Mouse (Mus musculus): ENCODE measurements at regions not wholly inside any gene's neighbourhood (a gene's known extent, or its start where the extent isn't known, plus 50 kb on each side); places are given as distances from the start of the nearest gene placed in this dataset.
"Not testable (repeated sequence)": the region's sequence is repeated elsewhere in the genome, so short reads cannot be mapped to it uniquely, and the experiment has no call there.

DNA sequence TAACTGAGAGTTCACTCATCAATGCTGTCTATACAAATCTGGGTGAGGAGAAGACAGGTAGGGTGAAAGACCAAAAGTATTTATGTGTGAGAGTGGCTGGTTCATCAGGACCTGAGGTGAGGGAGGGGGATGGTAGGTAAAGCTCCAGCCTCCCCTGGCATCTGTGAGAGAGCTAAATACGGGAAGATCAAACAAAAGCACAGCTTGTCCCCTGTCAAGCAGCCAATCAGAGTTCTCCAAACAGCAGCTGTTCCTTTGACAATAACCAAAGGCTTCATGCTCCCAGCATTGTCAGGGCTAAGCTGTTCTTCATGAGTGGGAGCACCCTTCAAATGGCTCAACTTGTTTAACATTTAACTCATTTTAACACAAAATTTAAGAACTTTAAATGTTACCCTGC is 160.1 kb upstream of the Map1b start:
- ATAC-seq (replicated peaks in 1 of 2; ENCODE audit: insufficient read depth in 1 of 2, low FRiP score in 2 of 2, low TSS enrichment in 1 of 2, low read depth in 1 of 2, poor library complexity in 2 of 2, severe bottlenecking in 2 of 2) = no peak

DNA sequence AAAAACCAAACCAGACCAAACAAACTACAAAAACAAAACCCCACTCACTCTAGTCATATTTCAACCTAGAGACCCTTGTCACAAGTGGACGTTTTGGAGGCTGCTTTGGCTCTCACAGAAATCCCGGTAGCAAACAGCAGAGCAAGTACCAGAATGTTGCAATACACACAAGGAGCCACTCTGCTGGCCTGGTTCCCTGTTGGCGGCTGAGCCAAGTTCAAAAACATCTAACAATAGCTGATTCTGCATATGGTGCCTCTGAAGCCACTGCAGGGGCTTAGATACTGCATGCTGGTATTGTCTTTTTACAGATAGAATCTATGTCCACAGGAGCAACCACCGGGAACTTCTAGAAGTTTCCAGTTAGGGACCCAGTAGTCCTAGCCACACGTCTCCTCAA is 159.6 kb upstream of the Map1b start:
- ATAC-seq (replicated peaks in 1 of 2; ENCODE audit: insufficient read depth in 1 of 2, low FRiP score in 2 of 2, low TSS enrichment in 1 of 2, low read depth in 1 of 2, poor library complexity in 2 of 2, severe bottlenecking in 2 of 2) = no peak

DNA sequence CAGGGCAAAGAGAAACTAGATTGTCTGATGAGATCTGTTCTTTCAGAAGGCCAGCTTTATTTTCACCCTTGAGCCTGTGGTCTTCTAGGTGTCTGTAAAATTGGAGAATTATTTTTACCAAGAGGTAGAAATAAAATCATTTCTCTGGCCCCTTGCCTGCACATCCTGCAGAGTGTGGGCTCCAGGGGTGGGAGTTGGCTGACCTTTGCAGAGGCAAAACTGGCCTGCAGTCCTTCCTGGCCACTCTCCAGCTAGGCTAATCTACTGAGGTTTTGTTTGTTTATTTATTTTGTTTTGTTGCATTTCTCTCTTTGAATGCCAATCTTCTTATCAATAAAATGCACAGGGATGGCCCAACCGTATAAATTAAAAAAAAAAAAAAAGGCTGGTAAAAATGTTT is 156.4 kb upstream of the Map1b start:
- ATAC-seq (replicated peaks in 1 of 2; ENCODE audit: insufficient read depth in 1 of 2, low FRiP score in 2 of 2, low TSS enrichment in 1 of 2, low read depth in 1 of 2, poor library complexity in 2 of 2, severe bottlenecking in 2 of 2) = no peak

DNA sequence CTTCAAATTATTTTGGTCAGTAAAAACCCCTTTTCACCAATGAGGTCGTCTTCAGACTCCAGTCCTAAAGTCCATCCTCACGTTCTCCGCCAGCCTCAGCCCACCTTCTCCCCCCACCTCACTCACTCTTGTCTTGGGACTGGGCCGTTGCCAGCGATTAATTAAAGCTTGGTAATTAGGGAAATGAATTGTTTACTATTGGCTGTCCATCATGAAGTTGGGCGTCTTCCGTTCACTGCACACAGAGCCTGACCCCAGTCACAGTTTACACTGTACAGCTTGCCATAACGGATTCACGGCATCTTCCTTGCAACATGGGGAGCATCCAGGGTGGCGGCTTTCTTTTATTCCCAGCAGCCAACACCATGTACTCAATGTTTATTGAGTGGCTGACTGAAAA is 155.4 kb upstream of the Map1b start:
- no peak for ATAC-seq (replicated peaks in 1 of 2; ENCODE audit: insufficient read depth in 1 of 2, low FRiP score in 2 of 2, low TSS enrichment in 1 of 2, low read depth in 1 of 2, poor library complexity in 2 of 2, severe bottlenecking in 2 of 2)

DNA sequence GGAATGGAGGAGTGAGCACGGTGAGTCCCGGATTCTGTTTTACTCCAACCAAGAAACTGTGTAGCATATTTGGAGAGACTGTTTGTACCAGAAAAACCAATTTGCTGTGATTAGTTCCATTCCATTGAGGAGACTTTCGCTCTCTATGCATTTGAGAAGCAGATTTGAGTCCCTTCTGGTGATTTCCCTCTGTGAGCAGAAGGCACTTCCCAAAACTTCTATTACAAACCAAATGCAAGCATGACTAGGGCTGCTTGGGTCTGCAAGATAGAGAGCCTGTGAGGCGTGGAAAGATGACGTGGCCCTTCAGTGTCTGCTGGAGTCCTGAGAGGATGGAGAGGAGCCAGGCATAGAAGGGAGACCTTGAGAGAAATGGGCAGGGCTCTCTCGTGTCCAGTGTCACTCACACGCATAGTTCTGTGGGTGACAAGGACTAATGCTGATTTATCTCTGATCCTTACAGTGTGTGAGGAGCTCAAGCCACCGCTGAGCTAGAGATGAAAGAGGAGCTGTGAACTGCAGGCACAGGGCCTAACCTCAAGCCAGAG is 153.7 kb upstream of the Map1b start:
- no peak for ATAC-seq (replicated peaks in 1 of 2; ENCODE audit: insufficient read depth in 1 of 2, low FRiP score in 2 of 2, low TSS enrichment in 1 of 2, low read depth in 1 of 2, poor library complexity in 2 of 2, severe bottlenecking in 2 of 2)

DNA sequence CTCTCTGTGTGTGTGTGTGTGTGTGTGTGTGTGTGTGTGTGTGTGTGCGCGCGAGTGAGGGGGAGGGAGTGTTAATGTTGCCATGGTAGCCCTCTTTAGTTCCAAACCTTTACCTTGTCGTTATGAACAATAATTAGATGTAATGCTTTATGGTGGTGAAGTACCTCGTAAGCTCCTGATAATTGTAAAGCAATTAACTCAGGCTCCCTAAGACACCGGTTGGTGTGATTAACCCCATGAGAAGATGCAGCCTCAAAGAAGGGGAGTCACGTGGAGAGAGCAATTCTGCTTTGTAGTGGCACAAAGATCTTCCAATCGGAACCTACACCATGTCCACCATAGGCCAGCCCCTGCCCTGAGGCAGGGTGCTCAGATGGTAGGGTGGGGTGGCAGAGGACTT is 152.3 kb upstream of the Map1b start:
- ATAC-seq (replicated peaks in 1 of 2; ENCODE audit: insufficient read depth in 1 of 2, low FRiP score in 2 of 2, low TSS enrichment in 1 of 2, low read depth in 1 of 2, poor library complexity in 2 of 2, severe bottlenecking in 2 of 2) = no peak

DNA sequence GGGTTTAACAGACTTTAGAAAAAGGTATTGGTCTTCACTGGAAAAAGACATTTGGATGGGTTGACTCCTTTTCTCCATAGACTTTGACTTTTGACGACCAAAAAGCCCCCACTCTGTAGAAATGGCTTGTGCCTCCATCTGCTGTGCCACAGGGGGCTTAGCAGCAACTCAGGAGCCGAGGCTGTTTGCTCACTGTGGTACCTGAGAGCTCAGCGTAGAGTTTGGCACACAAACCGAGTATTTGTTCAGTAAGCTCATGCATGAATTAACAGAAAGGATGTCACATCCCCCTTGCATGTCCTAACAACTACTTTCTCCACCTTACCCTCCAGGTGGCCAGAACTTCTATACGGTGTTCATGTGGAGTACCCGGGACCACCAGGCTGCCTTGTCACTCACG is 149.7 kb upstream of the Map1b start:
- no peak for ATAC-seq (replicated peaks in 1 of 2; ENCODE audit: insufficient read depth in 1 of 2, low FRiP score in 2 of 2, low TSS enrichment in 1 of 2, low read depth in 1 of 2, poor library complexity in 2 of 2, severe bottlenecking in 2 of 2)

DNA sequence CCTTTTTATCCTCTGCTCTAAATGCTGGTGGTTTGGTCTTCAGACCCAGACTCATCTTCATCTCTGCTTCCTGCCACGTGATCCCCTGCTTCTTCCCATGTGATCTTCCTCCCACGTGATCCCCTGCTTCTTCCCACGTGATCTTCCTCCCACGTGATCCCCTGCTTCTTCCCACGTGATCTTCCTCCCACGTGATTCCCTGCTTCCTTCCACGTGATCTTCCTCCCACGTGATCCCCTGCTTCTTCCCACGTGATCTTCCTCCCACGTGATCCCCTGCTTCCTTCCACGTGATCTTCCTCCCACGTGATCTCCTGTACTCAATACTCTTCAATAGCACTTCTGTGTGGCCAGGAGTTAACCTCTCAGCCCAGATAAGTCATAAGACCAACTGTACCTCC is 147.1 kb upstream of the Map1b start:
- not testable (repeated sequence) for ATAC-seq (replicated peaks in 1 of 2; ENCODE audit: insufficient read depth in 1 of 2, low FRiP score in 2 of 2, low TSS enrichment in 1 of 2, low read depth in 1 of 2, poor library complexity in 2 of 2, severe bottlenecking in 2 of 2)

DNA sequence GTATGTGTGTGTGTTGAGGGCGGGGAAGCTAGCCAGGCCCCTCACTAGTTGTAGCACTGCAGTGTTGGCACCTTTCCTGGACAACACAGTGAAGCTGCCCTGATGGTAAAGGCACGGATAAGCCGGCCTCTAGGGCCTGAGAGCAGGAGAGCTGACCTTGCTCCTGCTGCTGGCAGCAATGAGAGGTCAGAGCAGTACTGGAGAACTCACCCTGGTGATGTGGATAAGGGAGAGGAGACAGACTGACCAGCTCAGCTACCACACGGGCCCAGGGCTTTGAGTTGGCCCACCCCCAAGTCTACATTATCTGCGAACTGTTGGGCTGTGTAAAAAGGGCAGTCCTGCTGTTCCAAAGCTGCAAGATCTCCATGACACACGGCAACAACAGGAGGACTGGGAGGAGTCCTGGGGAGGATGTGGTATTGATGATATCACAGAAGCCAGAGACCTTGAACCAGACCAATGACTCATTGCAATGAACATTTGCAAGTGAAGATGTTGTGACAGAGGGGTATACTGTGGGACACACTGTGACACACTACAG is 131.4 kb upstream of the Map1b start:
- no peak for ATAC-seq (replicated peaks in 1 of 2; ENCODE audit: insufficient read depth in 1 of 2, low FRiP score in 2 of 2, low TSS enrichment in 1 of 2, low read depth in 1 of 2, poor library complexity in 2 of 2, severe bottlenecking in 2 of 2)

DNA sequence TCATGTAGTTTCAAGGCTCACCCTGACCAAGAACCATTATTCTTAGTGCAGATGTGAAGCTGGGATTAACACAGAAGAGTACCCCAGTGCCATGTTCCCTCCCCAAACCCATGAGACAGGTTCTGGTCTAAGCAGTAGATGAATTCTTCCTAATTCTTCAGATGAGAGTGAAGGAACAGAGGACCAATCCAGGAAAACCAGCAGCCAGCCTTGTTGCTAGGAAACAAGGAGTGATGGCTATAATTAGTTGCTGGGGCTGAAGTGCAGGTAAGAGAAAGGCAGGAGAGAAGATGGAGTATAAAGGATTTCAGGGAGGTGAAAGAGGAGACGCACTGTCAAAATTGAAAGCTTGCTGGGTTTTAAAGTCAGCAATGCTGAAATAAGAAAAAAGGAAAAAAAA is 128.4 kb upstream of the Map1b start:
- no peak for ATAC-seq (replicated peaks in 1 of 2; ENCODE audit: insufficient read depth in 1 of 2, low FRiP score in 2 of 2, low TSS enrichment in 1 of 2, low read depth in 1 of 2, poor library complexity in 2 of 2, severe bottlenecking in 2 of 2)

DNA sequence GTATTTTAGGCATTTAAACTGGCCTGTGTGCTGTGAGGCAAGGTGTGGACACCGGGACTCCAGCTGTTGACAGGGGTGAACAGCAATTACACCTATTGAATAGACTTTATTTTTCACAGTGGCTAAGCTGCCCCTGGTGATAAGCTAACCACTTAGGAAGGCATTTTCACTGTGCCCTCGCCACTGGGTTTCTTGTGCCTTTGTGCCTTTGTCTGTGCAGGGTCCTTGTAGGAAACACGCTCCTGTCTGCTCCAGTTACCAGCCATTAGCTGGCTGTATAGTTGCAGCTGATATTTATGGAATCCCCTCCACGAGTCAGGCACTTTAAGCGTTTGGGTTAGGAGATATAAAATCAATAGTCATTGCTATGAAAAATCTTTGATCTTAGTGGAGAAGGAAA is 126.5 kb upstream of the Map1b start:
- ATAC-seq (replicated peaks in 1 of 2; ENCODE audit: insufficient read depth in 1 of 2, low FRiP score in 2 of 2, low TSS enrichment in 1 of 2, low read depth in 1 of 2, poor library complexity in 2 of 2, severe bottlenecking in 2 of 2) = no peak

DNA sequence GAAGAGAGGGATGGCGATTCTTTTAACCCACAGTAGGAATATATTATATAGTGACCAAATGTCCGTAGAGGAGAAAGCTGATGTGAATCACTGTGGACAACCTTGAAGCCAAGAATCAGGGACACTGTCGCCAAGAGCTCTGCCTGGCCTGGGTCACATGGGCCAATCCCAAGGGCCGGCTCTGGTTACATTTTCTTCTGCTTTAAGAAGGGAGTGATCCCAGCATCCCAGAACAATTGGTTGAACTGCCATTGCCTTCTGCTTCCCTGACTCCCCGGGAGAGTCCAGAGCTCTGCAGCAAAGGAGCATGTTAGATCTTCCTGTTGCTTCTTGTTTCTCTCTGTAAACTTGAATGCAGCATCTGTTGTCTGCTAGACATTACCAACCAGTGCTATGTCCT is 126.0 kb upstream of the Map1b start:
- no peak for ATAC-seq (replicated peaks in 1 of 2; ENCODE audit: insufficient read depth in 1 of 2, low FRiP score in 2 of 2, low TSS enrichment in 1 of 2, low read depth in 1 of 2, poor library complexity in 2 of 2, severe bottlenecking in 2 of 2)

DNA sequence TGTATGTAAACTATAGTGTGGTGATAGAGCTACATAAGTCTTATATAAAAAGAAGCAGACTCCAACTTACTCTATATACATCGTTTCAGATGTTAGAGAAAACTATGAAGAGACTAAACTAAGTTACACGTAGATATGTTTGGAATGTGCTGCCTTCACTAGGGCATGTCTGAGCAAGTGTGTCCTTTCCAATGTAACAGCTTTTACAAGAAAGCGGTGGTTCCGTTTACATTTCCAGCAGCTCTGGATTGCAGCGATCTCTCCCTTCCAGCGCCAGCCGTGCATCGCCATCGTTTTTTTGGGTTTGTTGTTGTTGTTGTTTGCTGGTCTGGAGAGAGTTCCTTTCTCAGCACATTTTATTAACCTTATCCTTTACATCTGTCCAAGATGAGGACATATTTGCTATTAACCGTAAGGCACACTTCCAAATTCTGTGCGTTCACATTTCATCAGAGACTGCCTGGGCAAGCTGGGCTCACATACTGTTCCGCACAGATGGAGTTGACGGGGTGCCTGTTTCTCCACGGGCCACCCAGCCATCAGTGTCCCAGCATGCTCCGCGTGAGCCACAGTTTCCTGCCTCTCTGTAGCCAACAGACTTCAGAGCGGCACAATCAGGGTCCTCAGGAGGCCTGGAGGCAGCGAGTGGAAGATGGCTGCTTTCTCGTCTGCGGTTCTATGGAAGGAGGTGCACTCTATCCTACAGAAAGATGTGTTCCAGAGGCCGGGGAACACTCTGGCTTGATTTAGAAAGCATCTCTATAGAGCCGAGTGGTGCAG is 125.2 kb upstream of the Map1b start:
- ATAC-seq (replicated peaks in 1 of 2; ENCODE audit: insufficient read depth in 1 of 2, low FRiP score in 2 of 2, low TSS enrichment in 1 of 2, low read depth in 1 of 2, poor library complexity in 2 of 2, severe bottlenecking in 2 of 2) = no peak

DNA sequence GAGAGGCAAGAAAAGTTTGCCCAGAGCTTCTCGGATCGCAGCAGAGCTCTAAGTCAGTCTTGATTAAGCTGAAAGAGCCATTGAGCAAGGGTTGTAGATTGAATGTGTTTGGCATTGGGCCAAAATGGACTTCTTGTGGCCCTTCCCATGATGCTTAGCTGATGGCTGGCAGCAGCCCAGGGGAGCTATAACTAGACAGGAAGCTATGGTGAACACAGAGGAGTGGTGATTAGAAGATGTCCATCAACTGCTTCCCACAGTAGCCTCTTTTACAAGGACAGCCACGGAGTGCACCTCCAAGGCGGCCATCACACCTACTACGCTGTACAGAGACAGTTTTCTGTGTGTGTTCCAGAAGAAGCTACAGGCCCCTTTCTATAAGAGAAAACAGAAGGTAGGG is 116.4 kb upstream of the Map1b start:
- no peak for ATAC-seq (replicated peaks in 1 of 2; ENCODE audit: insufficient read depth in 1 of 2, low FRiP score in 2 of 2, low TSS enrichment in 1 of 2, low read depth in 1 of 2, poor library complexity in 2 of 2, severe bottlenecking in 2 of 2)

DNA sequence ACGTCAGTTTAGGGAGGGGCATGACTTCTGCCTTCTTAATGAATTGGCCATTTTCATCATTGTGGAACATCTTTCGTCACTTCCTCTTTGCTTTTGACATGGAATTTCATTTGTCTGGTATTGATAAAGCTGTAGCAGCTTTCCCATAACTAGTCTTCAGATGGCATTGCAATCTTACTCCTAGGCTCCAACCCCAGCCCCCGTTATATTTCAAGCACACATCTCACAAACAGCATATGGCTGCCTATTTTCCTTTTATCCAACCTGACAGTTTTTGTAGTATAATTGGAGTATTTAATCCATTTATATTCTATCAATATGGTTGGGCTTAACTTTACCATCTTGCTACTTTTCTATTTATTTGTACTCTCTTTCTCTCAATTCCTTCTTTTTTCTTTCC is 114.5 kb upstream of the Map1b start:
- ATAC-seq (replicated peaks in 1 of 2; ENCODE audit: insufficient read depth in 1 of 2, low FRiP score in 2 of 2, low TSS enrichment in 1 of 2, low read depth in 1 of 2, poor library complexity in 2 of 2, severe bottlenecking in 2 of 2) = no peak

DNA sequence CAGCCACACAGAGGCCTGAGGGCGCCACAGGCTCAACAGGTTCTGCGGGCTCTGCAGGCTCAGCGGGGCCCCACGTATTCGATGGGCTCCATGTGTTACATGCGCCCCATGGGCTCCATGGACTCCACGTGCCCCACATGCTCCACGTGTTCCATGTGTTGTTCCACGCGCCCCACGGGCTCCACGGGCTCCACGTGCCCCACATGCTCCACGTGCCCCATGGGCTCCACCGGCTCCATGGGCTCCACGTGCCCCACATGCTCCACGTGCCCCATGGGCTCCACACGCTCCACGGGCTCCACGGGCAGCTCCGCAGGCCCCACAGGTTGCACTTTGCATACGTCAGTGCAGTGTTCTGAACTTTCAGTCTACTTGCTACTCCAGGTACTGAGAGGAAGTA is 114.0 kb upstream of the Map1b start:
- ATAC-seq (replicated peaks in 1 of 2; ENCODE audit: insufficient read depth in 1 of 2, low FRiP score in 2 of 2, low TSS enrichment in 1 of 2, low read depth in 1 of 2, poor library complexity in 2 of 2, severe bottlenecking in 2 of 2) = no peak

DNA sequence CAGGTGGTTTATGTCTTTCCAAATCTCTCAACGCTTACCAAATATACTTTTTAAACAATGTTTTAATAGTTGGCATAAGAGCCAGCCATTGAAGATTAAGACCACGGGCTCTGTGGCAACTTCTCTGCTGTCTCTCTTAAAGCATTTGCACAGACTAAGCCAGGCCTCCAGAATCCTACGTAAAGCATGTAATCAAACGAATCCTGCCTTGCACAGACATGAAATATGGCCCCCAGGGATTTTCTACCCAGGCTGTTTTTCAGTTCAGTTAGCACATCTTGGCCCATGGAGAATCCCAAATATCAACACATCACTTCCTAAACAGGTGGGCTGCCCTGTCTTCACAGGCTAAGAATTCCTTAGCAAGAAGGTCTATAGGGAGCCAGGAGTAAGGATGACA is 108.9 kb upstream of the Map1b start:
- ATAC-seq (replicated peaks in 1 of 2; ENCODE audit: insufficient read depth in 1 of 2, low FRiP score in 2 of 2, low TSS enrichment in 1 of 2, low read depth in 1 of 2, poor library complexity in 2 of 2, severe bottlenecking in 2 of 2) = no peak

DNA sequence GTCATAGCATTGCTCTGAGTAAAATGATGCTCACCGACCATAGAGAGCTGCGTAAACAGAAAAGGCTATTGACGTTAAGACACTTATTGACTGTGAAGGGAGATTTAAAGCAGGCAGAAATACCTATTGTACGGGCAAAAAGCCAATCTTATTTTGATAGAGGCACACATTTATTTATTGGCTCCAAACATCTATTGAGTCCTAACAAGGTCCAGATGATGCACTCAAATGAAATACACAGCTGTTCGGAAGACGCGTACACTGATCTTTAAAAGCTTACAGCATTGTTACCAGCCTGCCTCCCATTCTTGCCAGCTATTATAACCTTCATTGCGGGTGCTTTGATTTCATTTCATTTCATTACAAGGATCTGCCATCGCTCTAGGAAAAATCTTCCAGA is 102.0 kb upstream of the Map1b start:
- no peak for ATAC-seq (replicated peaks in 1 of 2; ENCODE audit: insufficient read depth in 1 of 2, low FRiP score in 2 of 2, low TSS enrichment in 1 of 2, low read depth in 1 of 2, poor library complexity in 2 of 2, severe bottlenecking in 2 of 2)

DNA sequence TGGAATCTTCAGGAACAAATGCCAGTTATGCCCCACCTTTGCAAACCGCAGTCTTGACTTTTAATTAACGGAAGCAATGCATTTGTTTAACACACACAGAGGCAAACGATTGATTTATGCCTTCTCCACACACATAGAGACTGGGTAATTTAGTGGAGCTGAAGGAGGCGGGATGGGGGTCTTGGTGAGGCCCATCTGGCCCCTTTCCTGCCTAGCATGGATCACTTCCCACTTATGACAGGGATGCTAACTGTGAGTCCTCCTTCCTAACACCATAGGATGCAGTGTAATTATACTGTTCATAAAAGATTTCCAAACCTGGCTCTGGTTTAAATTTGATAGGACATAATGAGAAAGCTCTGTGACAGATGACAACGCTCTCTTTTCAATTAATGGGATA is 101.1 kb upstream of the Map1b start:
- no peak for ATAC-seq (replicated peaks in 1 of 2; ENCODE audit: insufficient read depth in 1 of 2, low FRiP score in 2 of 2, low TSS enrichment in 1 of 2, low read depth in 1 of 2, poor library complexity in 2 of 2, severe bottlenecking in 2 of 2)
